Mouse (Mus musculus): ENCODE results near the gene Dph3. TPM values are rescaled to one million over a fixed set of nuclear protein-coding genes. Genes with fewer than 3 reads are reported as not detected.

Dph3 gene
- polyA plus RNA-seq, 1 experiment from 2014 or later: 88.1 TPM

GRCm38 (mm10) chr14:32073211-32073685, 12.3 kb downstream of the Dph3 start:
- Histone ChIP-seq H3K9ac (replicated peaks; ENCODE audit: low read length) (no peak overlapping the region), H3K4me1 (ENCODE audit: insufficient read depth, low read length) (peaks cover 20% of the 10 kb centered on the region), H3K27ac (ENCODE audit: low read length) (peak overlapping the region; percentile 71), H3K9me3 (ENCODE audit: low read length) (no peaks in the 10 kb centered on the region), H3K4me3 (ENCODE audit: low read length) (no peak overlapping the region), H3K27me3 (ENCODE audit: insufficient read depth, low read length) (no peaks in the 10 kb centered on the region), H3K4me2 (replicated peaks; ENCODE audit: low read depth, low read length) (no peak overlapping the region), H3K36me3 (ENCODE audit: insufficient read depth, low read length) (no peaks in the 10 kb centered on the region)
- 29% methylated on average over 8 of the region's 8 CpGs for WGBS
- no peak for ATAC-seq (ENCODE audit: low FRiP score, low TSS enrichment)

- Histone ChIP-seq H3K4me2 (replicated peaks; ENCODE audit: low read depth, low read length) (no peak overlapping the region), H3K27me3 (ENCODE audit: insufficient read depth, low read length) (no peaks in the 10 kb centered on the region), H3K27ac (ENCODE audit: low read length) (peak overlapping the region; percentile 71), H3K4me1 (ENCODE audit: insufficient read depth, low read length) (peaks cover 20% of the 10 kb centered on the region), H3K9ac (replicated peaks; ENCODE audit: low read length) (no peak overlapping the region), H3K4me3 (ENCODE audit: low read length) (no peak overlapping the region), H3K36me3 (ENCODE audit: insufficient read depth, low read length) (no peaks in the 10 kb centered on the region), H3K9me3 (ENCODE audit: low read length) (no peaks in the 10 kb centered on the region)
- ATAC-seq (ENCODE audit: low FRiP score, low TSS enrichment): no peak
These were observed 12.7 kb downstream of the Dph3 start for GRCm38 (mm10) chr14:32072807-32073206.

- no peak overlapping the region for H3K9ac ChIP-seq (replicated peaks; ENCODE audit: low read length)
These were observed 24.1 kb downstream of the Dph3 start for GRCm38 (mm10) chr14:32061398-32061797.

DNA sequence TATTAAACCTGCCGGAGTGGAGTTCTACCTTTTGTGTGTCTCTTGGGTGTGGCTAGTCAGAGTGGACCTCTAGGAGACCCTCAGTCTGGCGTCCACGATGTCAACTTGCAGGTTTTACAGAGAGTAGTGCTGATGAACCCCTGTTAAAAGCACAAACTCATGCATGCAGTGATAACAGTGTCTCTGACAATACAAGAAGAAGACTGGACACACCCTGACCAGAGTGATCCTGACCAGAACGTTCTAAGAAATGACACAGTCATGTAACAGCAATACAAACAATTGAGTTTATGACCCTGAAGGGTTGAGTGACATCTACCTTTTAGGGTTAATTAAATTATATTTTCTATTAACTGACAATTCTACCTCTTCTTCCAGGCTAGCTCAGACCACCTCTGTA, 27.9 kb downstream of the Dph3 start:
- Histone ChIP-seq H3K9ac (replicated peaks; ENCODE audit: low read length) (no peak overlapping the region), H3K9me3 (ENCODE audit: low read length) (no peaks in the 10 kb centered on the region), H3K36me3 (ENCODE audit: insufficient read depth, low read length) (no peaks in the 10 kb centered on the region), H3K27ac (ENCODE audit: low read length) (no peak overlapping the region), H3K4me1 (ENCODE audit: insufficient read depth, low read length) (no peaks in the 10 kb centered on the region), H3K27me3 (ENCODE audit: insufficient read depth, low read length) (no peaks in the 10 kb centered on the region), H3K4me3 (ENCODE audit: low read length) (no peak overlapping the region), H3K4me2 (replicated peaks; ENCODE audit: low read depth, low read length) (no peak overlapping the region)
- no peak for ATAC-seq (ENCODE audit: low FRiP score, low TSS enrichment)
- 92% methylated on average over 4 of the region's 4 CpGs for WGBS

More at GRCm38 (mm10) chr14:32061398-32061797, 24.1 kb downstream of the Dph3 start:
- Histone ChIP-seq H3K27me3 (ENCODE audit: insufficient read depth, low read length) (no peaks in the 10 kb centered on the region), H3K9me3 (ENCODE audit: low read length) (peaks cover 6% of the 10 kb centered on the region; the same call in 1 of the 2 replicates), H3K4me3 (ENCODE audit: low read length) (no peak overlapping the region), H3K4me2 (replicated peaks; ENCODE audit: low read depth, low read length) (no peak overlapping the region), H3K4me1 (ENCODE audit: insufficient read depth, low read length) (no peaks in the 10 kb centered on the region), H3K27ac (ENCODE audit: low read length) (no peak overlapping the region), H3K36me3 (ENCODE audit: insufficient read depth, low read length) (no peaks in the 10 kb centered on the region)
- 85% methylated on average over 4 of the region's 4 CpGs for WGBS
- no peak for ATAC-seq (ENCODE audit: low FRiP score, low TSS enrichment)

DNA sequence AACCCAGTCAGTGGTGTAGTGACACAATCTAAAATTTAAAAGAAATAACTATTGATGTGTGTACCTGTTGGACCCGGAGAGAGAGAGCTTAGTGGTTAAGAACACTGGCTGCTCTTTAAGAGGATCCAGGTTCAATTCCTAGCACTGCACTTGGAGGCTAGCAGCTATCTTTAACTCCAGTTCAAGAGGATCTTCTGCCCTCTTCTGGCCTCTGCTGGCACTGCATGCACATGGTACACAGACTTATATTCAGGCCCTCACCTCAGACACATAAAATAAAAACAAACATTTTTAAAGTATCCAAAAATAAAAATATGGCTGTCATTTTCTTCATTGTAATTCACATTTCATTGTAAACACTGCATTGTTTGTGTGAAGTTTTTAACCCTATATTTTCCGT, 28.9 kb downstream of the Dph3 start:
- no peak overlapping the region for H3K27ac ChIP-seq (ENCODE audit: low read length)
- no peak for ATAC-seq (ENCODE audit: low FRiP score, low TSS enrichment)
- no peak overlapping the region for H3K4me3 ChIP-seq (ENCODE audit: low read length)
- 95% methylated on average over 2 of the region's 2 CpGs for WGBS
- H3K27me3 ChIP-seq (ENCODE audit: insufficient read depth, low read length): no peaks in the 10 kb centered on the region
- no peak overlapping the region for H3K9ac ChIP-seq (replicated peaks; ENCODE audit: low read length)
- no peaks in the 10 kb centered on the region for H3K4me1 ChIP-seq (ENCODE audit: insufficient read depth, low read length)
- no peaks in the 10 kb centered on the region for H3K36me3 ChIP-seq (ENCODE audit: insufficient read depth, low read length)
- no peak overlapping the region for H3K4me2 ChIP-seq (replicated peaks; ENCODE audit: low read depth, low read length)
- no peaks in the 10 kb centered on the region for H3K9me3 ChIP-seq (ENCODE audit: low read length)

GRCm38 (mm10) chr14:32055781-32056180, 29.7 kb downstream of the Dph3 start:
- Histone ChIP-seq H3K27ac (ENCODE audit: low read length) (no peak overlapping the region), H3K9ac (replicated peaks; ENCODE audit: low read length) (no peak overlapping the region), H3K9me3 (ENCODE audit: low read length) (no peaks in the 10 kb centered on the region), H3K36me3 (ENCODE audit: insufficient read depth, low read length) (no peaks in the 10 kb centered on the region), H3K4me1 (ENCODE audit: insufficient read depth, low read length) (no peaks in the 10 kb centered on the region), H3K4me2 (replicated peaks; ENCODE audit: low read depth, low read length) (no peak overlapping the region), H3K27me3 (ENCODE audit: insufficient read depth, low read length) (no peaks in the 10 kb centered on the region), H3K4me3 (ENCODE audit: low read length) (no peak overlapping the region)
- 76% methylated on average over 8 of the region's 8 CpGs for WGBS
- no peak for ATAC-seq (ENCODE audit: low FRiP score, low TSS enrichment)

- no peaks in the 10 kb centered on the region for H3K4me1 ChIP-seq (ENCODE audit: insufficient read depth, low read length)
- H3K27me3 ChIP-seq (ENCODE audit: insufficient read depth, low read length): no peaks in the 10 kb centered on the region
- H3K4me3 ChIP-seq (ENCODE audit: low read length): no peak overlapping the region
- H3K4me2 ChIP-seq (replicated peaks; ENCODE audit: low read depth, low read length): no peak overlapping the region
- no peaks in the 10 kb centered on the region for H3K36me3 ChIP-seq (ENCODE audit: insufficient read depth, low read length)
- ATAC-seq (ENCODE audit: low FRiP score, low TSS enrichment): no peak
- no peak overlapping the region for H3K9ac ChIP-seq (replicated peaks; ENCODE audit: low read length)
- WGBS: 64% methylated on average over 10 of the region's 10 CpGs
- no peaks in the 10 kb centered on the region for H3K9me3 ChIP-seq (ENCODE audit: low read length)
- no peak overlapping the region for H3K27ac ChIP-seq (ENCODE audit: low read length)
These were observed 30.7 kb downstream of the Dph3 start for GRCm38 (mm10) chr14:32054788-32055187.

- H3K36me3 ChIP-seq (ENCODE audit: insufficient read depth, low read length): no peaks in the 10 kb centered on the region
- ATAC-seq (ENCODE audit: low FRiP score, low TSS enrichment): no peak
- 77% methylated on average over 5 of the region's 5 CpGs for WGBS
These were observed 31.6 kb downstream of the Dph3 start for GRCm38 (mm10) chr14:32053895-32054294.

GRCm38 (mm10) chr14:32050171-32050570, 35.4 kb downstream of the Dph3 start:
- Histone ChIP-seq H3K9ac (replicated peaks; ENCODE audit: low read length) (no peak overlapping the region), H3K4me2 (replicated peaks; ENCODE audit: low read depth, low read length) (no peak overlapping the region), H3K36me3 (ENCODE audit: insufficient read depth, low read length) (no peaks in the 10 kb centered on the region), H3K9me3 (ENCODE audit: low read length) (no peaks in the 10 kb centered on the region), H3K4me3 (ENCODE audit: low read length) (no peak overlapping the region), H3K27me3 (ENCODE audit: insufficient read depth, low read length) (no peaks in the 10 kb centered on the region), H3K27ac (ENCODE audit: low read length) (no peak overlapping the region), H3K4me1 (ENCODE audit: insufficient read depth, low read length) (no peaks in the 10 kb centered on the region)
- 81% methylated on average over 6 of the region's 6 CpGs for WGBS
- ATAC-seq (ENCODE audit: low FRiP score, low TSS enrichment): no peak

More at GRCm38 (mm10) chr14:32053895-32054294, 31.6 kb downstream of the Dph3 start:
- H3K9ac ChIP-seq (replicated peaks; ENCODE audit: low read length): no peak overlapping the region
- no peaks in the 10 kb centered on the region for H3K4me1 ChIP-seq (ENCODE audit: insufficient read depth, low read length)
- H3K4me3 ChIP-seq (ENCODE audit: low read length): no peak overlapping the region
- H3K27ac ChIP-seq (ENCODE audit: low read length): no peak overlapping the region
- H3K9me3 ChIP-seq (ENCODE audit: low read length): no peaks in the 10 kb centered on the region
- no peaks in the 10 kb centered on the region for H3K27me3 ChIP-seq (ENCODE audit: insufficient read depth, low read length)
- H3K4me2 ChIP-seq (replicated peaks; ENCODE audit: low read depth, low read length): no peak overlapping the region

GRCm38 (mm10) chr14:32046357-32046756, 39.2 kb downstream of the Dph3 start:
- no peak overlapping the region for H3K4me2 ChIP-seq (replicated peaks; ENCODE audit: low read depth, low read length)
- ATAC-seq (ENCODE audit: low FRiP score, low TSS enrichment): no peak
- H3K36me3 ChIP-seq (ENCODE audit: insufficient read depth, low read length): no peaks in the 10 kb centered on the region
- H3K9me3 ChIP-seq (ENCODE audit: low read length): no peaks in the 10 kb centered on the region
- H3K27me3 ChIP-seq (ENCODE audit: insufficient read depth, low read length): no peaks in the 10 kb centered on the region
- 75% methylated on average over 8 of the region's 8 CpGs for WGBS
- no peak overlapping the region for H3K4me3 ChIP-seq (ENCODE audit: low read length)
- no peaks in the 10 kb centered on the region for H3K4me1 ChIP-seq (ENCODE audit: insufficient read depth, low read length)
- no peak overlapping the region for H3K27ac ChIP-seq (ENCODE audit: low read length)
- H3K9ac ChIP-seq (replicated peaks; ENCODE audit: low read length): no peak overlapping the region

All from kidney, embryonic 16.5 days (tissue).